Mouse (Mus musculus): ENCODE measurements around the gene Thnsl2. TPM values are rescaled to one million over a fixed set of nuclear protein-coding genes. Genes with fewer than 3 reads are reported as not detected.

Thnsl2 gene
- 47.4 and 49.6 TPM in 2 replicates for polyA plus RNA-seq (2015; fragmentation: Nextera tagmentation; extraction: Ambion mirVana)

DNA sequence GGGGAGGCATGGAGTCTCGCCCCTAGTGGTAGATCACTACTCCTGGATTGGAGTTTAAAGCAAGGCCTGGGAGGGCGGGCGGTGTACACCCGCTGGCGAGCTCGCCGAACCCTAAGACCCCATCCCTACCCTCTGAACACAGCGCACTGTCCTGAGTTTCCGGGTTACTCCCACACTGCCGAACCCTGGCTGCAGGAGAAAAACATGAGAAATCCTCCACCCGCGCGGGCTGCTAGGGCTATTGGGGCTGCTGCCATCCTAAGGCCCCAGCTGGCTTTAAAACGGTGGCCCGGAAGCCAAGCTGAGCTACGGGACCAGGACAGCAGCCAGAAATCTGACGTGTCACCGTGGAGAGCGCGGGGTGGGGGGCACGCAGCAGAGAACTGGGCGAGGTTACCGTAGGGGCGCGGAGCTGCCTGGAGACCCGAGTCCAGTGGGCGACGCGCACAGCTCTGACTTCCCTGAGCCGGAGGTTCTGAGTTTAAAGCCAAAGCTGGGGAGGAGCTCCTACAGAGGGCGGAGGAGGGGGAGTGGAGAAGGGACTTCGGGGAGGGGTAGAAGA lies at the start of gene Thnsl2:
Thnsl2 (minus strand) TSS at position 546 of the 562 bp plus-strand sequence.
- H3K36me3 ChIP-seq: no peaks in the 10 kb centered on the region
- peak; percentile 79 for ATAC-seq
- under 1% methylated on average over 32 of the region's 32 CpGs for WGBS
- H3K4me3 ChIP-seq (replicated peaks): peak within 1 kb of the TSS; percentile 60
- H3K27me3 ChIP-seq (replicated peaks): no peaks in the 10 kb centered on the region
- H3K27ac ChIP-seq: peak within 1 kb of the TSS; percentile 95
- H3K4me1 ChIP-seq (replicated peaks): peaks cover 13% of the 10 kb centered on the region
- peak within 1 kb of the TSS; percentile 87 for H3K4me2 ChIP-seq (replicated peaks)
- H3K9me3 ChIP-seq: no peaks in the 10 kb centered on the region
- peak within 1 kb of the TSS; percentile 83 for H3K9ac ChIP-seq

- no peak overlapping the region for H3K4me2 ChIP-seq (replicated peaks)
- H3K27me3 ChIP-seq (replicated peaks): no peaks in the 10 kb centered on the region
- no peak overlapping the region for H3K4me3 ChIP-seq (replicated peaks)
- no peak overlapping the region for H3K9ac ChIP-seq
- no peak overlapping the region for H3K27ac ChIP-seq
- no peaks in the 10 kb centered on the region for H3K4me1 ChIP-seq (replicated peaks)
- H3K9me3 ChIP-seq: no peaks in the 10 kb centered on the region
- 86% methylated on average over 6 of the region's 6 CpGs for WGBS
- ATAC-seq: no peak
- no peaks in the 10 kb centered on the region for H3K36me3 ChIP-seq
Measured at GRCm38 (mm10) chr6:71193151-71193740, 49.0 kb upstream of the Thnsl2 start.

GRCm38 (mm10) chr6:71190501-71190900 lies 46.3 kb upstream of the Thnsl2 start:
- no peaks in the 10 kb centered on the region for H3K4me1 ChIP-seq (replicated peaks)
- H3K9me3 ChIP-seq: no peaks in the 10 kb centered on the region
- no peak overlapping the region for H3K4me2 ChIP-seq (replicated peaks)
- no peak for ATAC-seq
- H3K27me3 ChIP-seq (replicated peaks): no peaks in the 10 kb centered on the region
- 84% methylated on average over 2 of the region's 2 CpGs for WGBS
- no peak overlapping the region for H3K4me3 ChIP-seq (replicated peaks)
- H3K36me3 ChIP-seq: no peaks in the 10 kb centered on the region
- H3K27ac ChIP-seq: no peak overlapping the region
- H3K9ac ChIP-seq: no peak overlapping the region

DNA sequence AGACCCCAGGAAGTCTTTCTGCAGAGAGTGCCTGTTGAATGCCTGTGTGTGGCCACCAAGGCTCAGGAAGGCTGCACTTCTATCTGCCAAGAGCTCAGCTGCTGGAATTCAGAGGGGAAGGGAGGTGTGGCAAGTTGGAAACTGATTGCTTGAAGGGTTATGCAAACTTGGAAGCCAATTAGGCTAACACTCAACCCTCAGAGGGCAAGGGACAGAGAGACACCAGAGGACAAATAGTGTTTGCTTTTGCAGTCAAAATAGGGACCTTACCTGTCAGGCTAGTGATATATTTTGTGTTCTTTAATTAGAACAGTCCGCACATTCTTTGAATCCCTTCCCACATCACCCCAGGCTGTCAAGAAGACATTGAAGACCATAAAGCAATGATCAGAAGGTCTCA lies 45.3 kb upstream of the Thnsl2 start:
- no peaks in the 10 kb centered on the region for H3K36me3 ChIP-seq
- H3K27ac ChIP-seq: no peak overlapping the region
- H3K9me3 ChIP-seq: no peaks in the 10 kb centered on the region
- ATAC-seq: no peak
- no peaks in the 10 kb centered on the region; the same call in 1 of the 2 replicates for H3K4me1 ChIP-seq (replicated peaks)
- no peak overlapping the region for H3K4me3 ChIP-seq (replicated peaks)
- H3K27me3 ChIP-seq (replicated peaks): no peaks in the 10 kb centered on the region
- 53% methylated on average over 1 of the region's 1 CpGs for WGBS
- no peak overlapping the region for H3K4me2 ChIP-seq (replicated peaks)
- no peak overlapping the region for H3K9ac ChIP-seq

DNA sequence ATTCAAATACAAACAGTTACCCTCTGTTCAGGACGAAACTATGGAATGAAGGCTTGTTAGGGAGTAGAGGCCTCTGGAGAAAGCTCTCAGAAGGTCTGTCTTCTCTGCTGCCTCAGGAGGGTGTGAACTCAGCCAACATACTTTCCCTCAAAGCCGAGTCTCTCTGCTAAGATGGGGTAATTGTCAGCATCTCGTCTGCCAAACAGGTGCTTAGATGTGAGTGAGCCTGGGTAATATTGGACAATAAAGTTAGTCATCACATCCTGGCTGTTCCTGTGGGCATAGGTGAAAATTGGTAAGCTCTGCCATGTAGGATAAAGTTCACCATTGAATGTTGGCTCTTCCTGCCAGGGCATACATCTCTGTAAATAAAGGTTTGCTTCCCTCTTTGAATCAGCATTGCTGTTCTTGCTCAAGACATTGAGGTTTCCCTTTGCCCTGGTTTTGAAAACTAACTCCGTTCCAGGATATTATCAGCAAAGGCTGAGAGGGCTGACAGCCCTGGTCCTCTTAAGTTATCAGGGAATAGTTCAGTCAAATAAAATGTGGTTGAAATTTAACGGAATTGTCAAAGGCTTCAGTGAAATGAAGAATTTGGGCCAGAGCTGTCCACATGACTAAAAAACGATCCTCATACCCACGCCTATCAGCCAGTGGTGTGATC lies 40.8 kb upstream of the Thnsl2 start:
- no peak overlapping the region for H3K4me3 ChIP-seq (replicated peaks)
- WGBS: 61% methylated on average over 7 of the region's 7 CpGs
- H3K9ac ChIP-seq: no peak overlapping the region
- no peak overlapping the region for H3K4me2 ChIP-seq (replicated peaks)
- ATAC-seq: peak; percentile 82
- no peaks in the 10 kb centered on the region for H3K27me3 ChIP-seq (replicated peaks)
- H3K27ac ChIP-seq: no peak overlapping the region
- no peaks in the 10 kb centered on the region for H3K36me3 ChIP-seq
- no peaks in the 10 kb centered on the region for H3K9me3 ChIP-seq
- no peaks in the 10 kb centered on the region; the same call in 1 of the 2 replicates for H3K4me1 ChIP-seq (replicated peaks)

DNA sequence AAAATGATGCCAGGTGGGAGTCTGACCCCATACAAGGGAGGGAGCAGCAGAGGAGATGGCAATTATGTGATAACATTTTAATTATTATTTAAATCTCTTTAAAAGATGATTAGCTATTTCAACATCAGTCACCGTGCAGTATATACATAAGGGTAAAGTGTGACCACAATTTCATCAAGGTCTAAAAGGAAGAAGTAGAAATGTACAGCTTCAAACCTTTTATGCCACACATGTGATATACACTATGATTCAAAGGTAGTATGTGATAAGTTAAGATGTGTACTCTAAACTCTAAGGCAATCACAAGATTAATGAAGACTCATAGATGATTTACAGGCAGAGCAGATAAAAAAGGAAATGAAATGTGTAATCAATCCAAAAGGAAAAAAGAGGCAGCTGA lies 36.4 kb upstream of the Thnsl2 start:
- Histone ChIP-seq H3K4me3 (replicated peaks) (no peak overlapping the region), H3K9me3 (no peaks in the 10 kb centered on the region), H3K4me2 (replicated peaks) (no peak overlapping the region), H3K9ac (no peak overlapping the region), H3K4me1 (replicated peaks) (no peaks in the 10 kb centered on the region; the same call in 1 of the 2 replicates), H3K36me3 (no peaks in the 10 kb centered on the region), H3K27ac (no peak overlapping the region), H3K27me3 (replicated peaks) (no peaks in the 10 kb centered on the region)
- whole genome bisulfite sequencing: 82% methylated on average over 1 of the region's 1 CpGs
- 0 out of 2 replicates have a peak, but pooled peaks have one; percentile 53 for ATAC-seq

DNA sequence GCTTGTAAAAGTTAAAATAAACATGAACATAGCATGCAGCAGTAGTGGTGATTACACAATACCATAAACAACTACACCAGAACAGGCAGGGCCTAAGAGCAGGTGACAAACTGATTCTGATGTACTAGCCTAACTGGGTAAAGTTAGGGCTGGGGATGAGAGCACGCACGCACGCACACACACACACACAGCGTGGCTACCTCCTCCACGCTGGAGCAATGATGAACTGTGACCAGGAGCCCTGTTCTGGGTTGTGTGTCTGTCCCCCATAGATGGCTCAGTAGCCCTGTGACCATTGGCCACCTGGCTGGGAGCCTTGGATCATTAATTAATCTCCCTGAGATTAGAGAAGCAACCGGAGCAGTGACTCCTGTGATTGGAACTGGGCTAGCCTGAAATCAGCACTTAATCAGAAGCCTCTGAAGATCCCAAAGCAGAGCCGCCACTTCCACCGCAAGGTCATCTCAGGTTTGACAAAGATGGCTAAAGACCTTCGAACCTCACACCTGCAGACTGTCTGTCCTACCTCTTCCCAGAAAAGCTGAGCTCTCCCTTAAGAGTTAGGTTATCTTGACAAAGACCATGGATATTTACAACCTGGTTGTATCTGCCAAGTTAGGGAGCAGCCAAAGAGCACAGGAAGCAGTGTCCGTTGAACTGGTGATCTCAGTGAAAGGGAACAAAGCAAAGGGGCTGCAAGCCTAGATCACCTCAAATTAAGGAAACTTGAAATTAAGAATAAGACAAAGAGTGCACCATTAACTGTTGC lies 28.8 kb upstream of the Thnsl2 start:
- no peaks in the 10 kb centered on the region for H3K4me1 ChIP-seq (replicated peaks)
- H3K27me3 ChIP-seq (replicated peaks): no peaks in the 10 kb centered on the region
- no peaks in the 10 kb centered on the region for H3K36me3 ChIP-seq
- H3K9ac ChIP-seq: no peak overlapping the region
- H3K4me2 ChIP-seq (replicated peaks): no peak overlapping the region
- no peak for ATAC-seq
- WGBS: 82% methylated on average over 10 of the region's 10 CpGs
- H3K27ac ChIP-seq: no peak overlapping the region
- H3K4me3 ChIP-seq (replicated peaks): no peak overlapping the region
- no peaks in the 10 kb centered on the region for H3K9me3 ChIP-seq

DNA sequence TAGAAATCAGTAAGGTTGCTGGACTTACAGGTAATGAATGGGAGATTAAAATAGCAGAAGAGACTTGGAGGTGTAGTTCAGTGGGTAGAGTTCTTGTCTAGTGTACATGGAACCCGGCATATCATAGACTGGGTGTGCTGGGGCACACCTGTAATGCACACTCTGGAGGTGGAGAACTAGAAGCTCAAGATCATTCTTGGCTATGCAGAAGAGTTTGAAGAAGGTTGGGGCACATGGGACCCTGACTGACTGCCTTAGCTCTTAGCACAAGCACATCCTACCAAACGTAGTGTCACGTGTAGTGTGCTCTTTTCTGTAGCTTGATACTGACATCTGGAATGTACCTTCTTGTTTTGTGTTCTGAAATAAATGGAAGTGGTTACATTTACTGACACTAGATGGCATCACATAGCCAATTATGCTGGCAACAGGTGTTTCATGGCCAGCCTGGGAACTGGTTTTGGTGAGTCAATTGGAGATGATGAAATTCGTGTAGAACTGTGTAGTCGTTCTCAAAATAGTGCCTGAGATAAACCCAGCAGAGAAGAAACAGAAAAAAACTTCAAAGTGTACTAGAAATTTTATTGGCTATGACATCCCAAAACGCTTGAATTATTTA lies 22.4 kb upstream of the Thnsl2 start:
- peak; percentile 78 for ATAC-seq
- 33% methylated on average over 6 of the region's 6 CpGs for WGBS
- H3K36me3 ChIP-seq: no peaks in the 10 kb centered on the region
- H3K9ac ChIP-seq: no peak overlapping the region
- H3K4me1 ChIP-seq (replicated peaks): no peaks in the 10 kb centered on the region; the same call in 1 of the 2 replicates
- no peak overlapping the region for H3K27ac ChIP-seq
- no peaks in the 10 kb centered on the region for H3K27me3 ChIP-seq (replicated peaks)
- H3K4me3 ChIP-seq (replicated peaks): no peak overlapping the region
- H3K4me2 ChIP-seq (replicated peaks): no peak overlapping the region
- no peaks in the 10 kb centered on the region for H3K9me3 ChIP-seq

DNA sequence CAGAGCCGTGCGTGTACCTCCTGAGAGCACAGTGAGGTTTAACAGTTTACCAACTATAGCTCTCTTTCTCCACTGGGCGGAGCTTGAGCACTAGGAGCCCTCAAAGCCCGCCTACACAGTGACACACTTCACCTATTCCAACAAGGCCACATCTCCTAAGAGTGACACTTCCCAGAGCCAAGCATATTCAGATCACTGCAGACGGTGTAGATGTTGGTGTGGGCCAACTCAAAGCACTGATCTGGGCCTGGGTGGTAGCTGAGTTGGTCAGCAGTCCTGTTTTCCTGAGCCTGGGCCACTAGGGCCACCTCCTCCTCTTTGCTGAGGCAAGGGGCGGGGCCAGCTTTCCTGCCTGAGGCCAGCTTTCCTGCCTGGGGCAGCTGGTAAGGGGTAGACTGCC lies 20.2 kb upstream of the Thnsl2 start:
- Histone ChIP-seq H3K4me1 (replicated peaks) (no peaks in the 10 kb centered on the region; the same call in 1 of the 2 replicates), H3K9ac (no peak overlapping the region), H3K4me3 (replicated peaks) (no peak overlapping the region), H3K36me3 (no peaks in the 10 kb centered on the region), H3K9me3 (no peaks in the 10 kb centered on the region), H3K4me2 (replicated peaks) (no peak overlapping the region), H3K27ac (no peak overlapping the region), H3K27me3 (replicated peaks) (no peaks in the 10 kb centered on the region)
- 26% methylated on average over 6 of the region's 6 CpGs for WGBS
- peak; percentile 62 for ATAC-seq

GRCm38 (mm10) chr6:71162269-71162668 lies 18.0 kb upstream of the Thnsl2 start:
- no peak overlapping the region for H3K4me2 ChIP-seq (replicated peaks)
- no peak overlapping the region for H3K27ac ChIP-seq
- no peaks in the 10 kb centered on the region; the same call in 1 of the 2 replicates for H3K4me1 ChIP-seq (replicated peaks)
- H3K36me3 ChIP-seq: no peaks in the 10 kb centered on the region
- H3K9me3 ChIP-seq: no peaks in the 10 kb centered on the region
- ATAC-seq: peak; percentile 51; the same call in 1 of the 2 replicates
- H3K4me3 ChIP-seq (replicated peaks): no peak overlapping the region
- no peaks in the 10 kb centered on the region for H3K27me3 ChIP-seq (replicated peaks)
- H3K9ac ChIP-seq: no peak overlapping the region
- 69% methylated on average over 4 of the region's 4 CpGs for WGBS

GRCm38 (mm10) chr6:71161290-71161689 lies 17.1 kb upstream of the Thnsl2 start:
- no peaks in the 10 kb centered on the region for H3K27me3 ChIP-seq (replicated peaks)
- no peaks in the 10 kb centered on the region; the same call in 1 of the 2 replicates for H3K4me1 ChIP-seq (replicated peaks)
- no peak overlapping the region for H3K4me2 ChIP-seq (replicated peaks)
- 61% methylated on average over 7 of the region's 7 CpGs for WGBS
- ATAC-seq: no peak
- no peak overlapping the region for H3K9ac ChIP-seq
- H3K36me3 ChIP-seq: no peaks in the 10 kb centered on the region
- no peak overlapping the region for H3K4me3 ChIP-seq (replicated peaks)
- H3K9me3 ChIP-seq: no peaks in the 10 kb centered on the region
- H3K27ac ChIP-seq: no peak overlapping the region
